Mouse (Mus musculus) retina, postnatal 7 days (tissue): ENCODE results near the gene Msantd3.

Experiments used
- DNase-seq: peaks from one replicate; pipeline ENCODE4 v3.0.0-alpha.2; 2012; ENCODE audit warnings: low read depth, low spot score

Msantd3 gene

DNA sequence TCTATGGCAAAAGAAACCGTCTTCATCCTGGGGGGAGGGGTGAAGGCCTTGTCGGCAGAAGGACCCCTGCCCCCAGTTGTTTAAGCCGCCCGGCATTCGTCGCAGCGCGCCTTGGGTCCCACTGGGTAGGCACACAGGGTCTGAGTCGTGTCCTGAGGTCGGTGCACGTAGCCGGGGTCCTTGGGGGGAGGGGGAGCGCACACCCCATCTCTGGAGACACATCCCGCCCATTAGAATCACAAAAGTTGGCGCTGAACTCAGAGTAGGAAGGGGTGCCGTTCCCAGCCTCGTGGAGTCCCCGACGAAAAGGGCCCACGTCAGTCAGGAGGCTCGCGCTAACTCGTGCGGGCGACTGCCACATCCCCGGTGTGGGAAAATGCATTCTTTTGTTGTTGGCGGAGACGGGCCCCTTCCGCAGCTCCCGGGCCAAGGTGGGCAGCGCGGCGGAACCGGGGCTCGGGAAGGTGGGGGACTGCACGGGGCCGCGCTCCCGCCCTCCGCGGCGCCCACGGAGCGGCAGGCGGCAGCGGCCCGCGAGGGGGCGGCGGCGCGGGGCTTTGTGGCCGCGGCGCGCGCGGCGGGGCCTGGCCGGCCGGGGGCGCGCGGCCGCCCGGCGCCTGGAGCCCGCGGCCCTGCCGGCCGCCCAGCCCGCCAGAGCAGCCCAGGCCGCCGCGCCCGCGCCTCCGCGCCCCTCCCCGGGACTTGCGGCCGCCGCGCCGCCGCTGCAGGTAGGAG is at the start of gene Msantd3:
Msantd3 (plus strand) TSS at position 95 of the 735 bp plus-strand sequence.
- peak; percentile 34 for DNase-seq

DNA sequence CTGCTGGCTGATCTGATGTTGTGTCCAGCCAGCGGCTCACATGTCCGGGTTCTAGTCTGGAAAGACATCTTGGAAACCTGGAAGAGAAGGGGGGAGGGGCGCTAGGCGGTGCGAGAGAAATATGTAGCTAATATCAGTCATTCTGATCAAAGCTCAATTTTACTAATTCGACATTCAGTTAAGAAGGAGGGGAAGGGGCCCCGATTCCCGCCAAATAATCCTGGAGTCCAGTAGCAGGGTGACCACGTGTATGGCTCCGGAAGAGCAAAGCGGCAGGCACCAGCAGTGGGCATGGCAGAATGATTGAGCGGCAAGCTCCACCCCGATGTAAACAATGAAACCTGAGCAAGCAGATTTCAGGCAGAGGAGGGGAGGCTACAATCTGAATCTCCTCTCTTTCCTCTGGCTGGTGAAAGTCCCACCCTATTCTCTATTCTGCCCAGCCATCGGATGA is 48.4 kb upstream of the Msantd3 start:
- no peak for DNase-seq

DNA sequence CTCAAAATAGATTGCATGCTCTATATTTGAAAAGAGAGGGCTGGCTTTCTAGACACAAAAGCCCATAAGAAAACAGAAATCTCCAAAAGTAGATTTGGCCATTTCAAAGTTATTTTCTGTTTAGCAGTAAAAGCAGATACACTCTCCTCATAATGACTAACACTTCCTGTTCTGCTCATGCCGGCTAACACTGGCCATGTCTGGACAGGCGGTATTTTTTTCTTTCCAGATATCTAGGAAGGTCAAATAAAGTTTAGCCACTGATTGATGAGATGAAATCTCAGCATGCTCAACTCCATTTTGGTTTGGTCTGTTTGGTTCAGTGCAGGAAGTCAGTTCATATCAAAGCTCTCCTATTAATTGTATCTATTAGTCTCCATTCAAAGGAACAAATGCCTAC is 47.2 kb upstream of the Msantd3 start:
- DNase-seq = no peak

DNA sequence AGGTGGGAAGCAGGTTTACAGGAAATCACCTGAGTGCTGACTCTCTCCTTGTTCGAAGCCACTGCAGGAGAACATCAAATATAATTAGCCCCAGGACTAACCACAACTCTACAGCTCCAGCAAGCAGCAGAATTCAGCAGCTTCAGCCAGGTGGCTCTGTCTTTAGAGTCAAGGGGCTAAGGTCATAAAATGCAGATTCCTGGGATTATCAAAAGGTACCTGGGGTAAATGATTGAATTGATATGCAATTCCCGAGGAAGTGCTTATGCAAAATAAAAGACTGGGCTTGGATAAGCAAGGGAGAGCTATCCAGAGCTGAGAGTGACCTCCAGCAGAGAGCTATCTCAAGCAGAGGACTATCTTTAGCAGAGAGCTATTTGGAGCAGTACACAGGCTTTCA is 28.9 kb upstream of the Msantd3 start:
- DNase-seq = no peak

DNA sequence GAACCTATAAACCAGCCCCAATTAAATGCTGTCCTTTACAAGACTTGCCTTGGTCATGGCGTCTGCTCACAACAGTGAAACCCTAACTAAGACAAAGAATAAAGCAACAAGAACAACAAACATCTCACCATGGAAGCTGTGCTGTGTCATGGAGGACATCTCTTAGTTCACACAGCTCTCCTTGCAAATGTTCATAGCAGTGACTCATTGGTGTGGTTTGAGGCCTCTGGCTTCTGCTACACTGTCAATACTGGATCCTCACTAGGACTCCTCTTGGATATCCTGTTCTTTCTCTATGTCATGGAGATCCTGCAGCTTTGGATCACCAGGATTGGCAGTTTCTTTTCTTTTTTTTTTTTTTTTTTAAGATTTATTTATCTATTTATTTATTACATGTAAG is 10.2 kb upstream of the Msantd3 start:
- DNase-seq = no peak

DNA sequence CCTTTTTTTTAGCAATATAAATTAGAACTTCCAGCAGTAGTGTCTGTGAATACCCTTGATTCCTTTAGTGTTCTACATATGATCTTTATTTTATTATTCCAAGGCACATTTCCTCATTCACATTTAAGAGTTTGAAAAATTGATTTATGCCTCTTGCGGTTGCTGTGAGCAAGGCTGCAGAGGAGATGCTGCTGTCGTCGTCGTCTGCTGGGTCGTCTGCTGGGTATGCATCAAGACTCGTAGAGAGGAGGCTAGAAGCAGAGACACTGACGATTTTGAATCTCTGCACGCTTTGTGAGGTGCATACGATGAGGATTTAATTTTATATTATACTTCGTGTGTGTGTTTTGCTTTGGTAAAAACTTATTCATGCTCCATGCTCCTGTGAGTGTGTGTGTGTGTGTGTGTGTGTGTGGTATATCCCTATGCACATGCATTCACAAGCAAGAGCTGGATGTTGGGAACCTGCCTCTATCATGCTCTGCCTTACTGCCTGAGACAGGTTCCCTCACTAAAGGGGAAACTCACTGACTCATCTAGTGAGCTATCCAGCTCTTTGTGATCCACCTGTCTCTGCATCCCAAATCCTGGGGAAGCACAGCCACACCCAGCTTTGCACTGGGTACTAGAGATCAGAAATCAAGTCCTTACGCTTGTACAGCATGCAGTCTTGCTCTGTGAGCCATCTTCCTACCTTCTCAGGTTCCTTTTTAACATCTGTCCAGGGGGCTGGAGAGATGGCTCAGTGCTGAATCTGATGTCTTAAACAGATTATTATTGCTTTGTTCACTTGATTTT is 7.7 kb upstream of the Msantd3 start:
- DNase-seq = no peak

DNA sequence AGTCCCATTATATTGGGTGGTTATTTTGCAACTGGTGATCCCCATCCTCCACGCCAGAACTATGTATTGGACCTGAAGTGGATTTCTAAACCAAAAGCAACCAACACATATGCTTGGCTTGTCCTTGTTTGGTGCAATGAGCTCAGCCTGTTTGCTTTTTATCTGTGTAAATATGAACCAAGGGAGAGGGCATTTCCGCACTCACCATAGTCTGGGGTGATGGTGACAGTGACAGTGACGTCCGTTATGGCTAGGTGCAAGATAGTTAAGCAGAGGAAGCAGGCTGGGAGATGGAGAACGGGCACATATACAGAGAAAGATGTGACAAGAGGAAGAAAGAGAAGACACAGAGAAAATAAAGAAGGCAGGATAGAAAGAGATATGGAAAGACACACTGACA is 3.5 kb upstream of the Msantd3 start:
- DNase-seq = no peak

DNA sequence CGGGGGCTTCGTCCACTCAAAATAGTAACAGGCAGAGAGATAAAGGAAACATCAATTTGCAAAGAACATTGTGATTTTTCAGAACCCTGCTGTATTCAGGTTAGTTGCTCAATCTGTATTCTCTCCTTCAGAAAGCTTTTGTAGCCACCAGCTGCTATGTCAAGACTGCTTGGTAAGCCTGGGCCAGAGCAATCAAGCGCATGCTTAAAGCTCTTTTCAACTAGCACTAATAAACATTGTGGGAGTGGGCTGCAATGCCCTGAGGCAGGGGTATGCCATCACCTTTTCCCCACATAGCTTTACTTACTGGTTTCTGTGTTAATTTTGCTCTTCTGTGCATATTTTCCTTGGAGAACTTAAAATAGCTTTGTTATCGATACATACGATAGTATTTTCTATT is 2.7 kb upstream of the Msantd3 start:
- DNase-seq = no peak

DNA sequence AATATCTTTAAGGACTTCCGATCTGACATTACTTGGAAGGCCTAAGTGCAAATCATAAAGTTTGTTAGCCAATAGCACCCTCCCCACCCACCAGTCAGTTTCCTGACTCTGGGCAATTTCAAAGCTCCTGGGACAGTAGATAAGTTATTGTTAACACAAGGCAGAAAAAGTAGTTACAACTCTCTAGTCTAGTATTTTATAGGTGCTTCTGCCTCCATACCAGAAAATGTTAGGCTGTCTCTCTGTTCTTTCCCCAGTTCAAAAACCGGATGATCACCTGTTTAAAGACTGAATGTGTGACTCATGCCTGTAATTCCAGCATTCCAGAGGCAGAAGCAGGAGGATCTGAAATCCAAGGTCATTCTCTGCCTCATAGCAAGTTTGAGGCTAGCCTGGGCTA is 1.2 kb upstream of the Msantd3 start:
- DNase-seq = no peak

DNA sequence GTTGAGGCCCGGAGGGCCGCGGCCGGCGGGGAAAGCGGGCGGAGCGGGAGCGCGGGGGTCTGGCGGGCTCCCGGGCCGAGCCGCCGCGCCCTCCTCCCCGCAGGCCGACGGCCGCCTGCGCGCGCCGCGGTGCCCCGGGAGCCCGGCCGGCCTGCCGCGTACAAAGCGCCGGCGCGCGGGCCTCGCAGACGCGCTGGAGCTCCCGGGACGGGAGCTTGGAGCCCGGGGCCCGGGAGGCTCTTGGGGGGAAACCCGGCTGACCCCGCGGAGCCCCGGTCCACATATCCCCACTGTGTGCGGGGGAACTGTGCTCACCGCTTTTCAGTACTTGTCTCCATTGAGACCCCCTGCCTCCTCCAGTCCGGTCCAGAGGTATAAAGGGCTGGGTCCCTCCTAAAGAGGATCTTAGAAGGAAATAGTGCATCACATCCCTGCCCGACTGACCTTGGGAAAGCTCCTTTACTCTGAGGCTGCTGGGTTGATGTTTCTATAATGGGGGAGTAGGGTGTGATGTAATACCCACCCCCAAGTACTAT is 909 bp downstream of the Msantd3 start:
- peak; percentile 20 for DNase-seq

DNA sequence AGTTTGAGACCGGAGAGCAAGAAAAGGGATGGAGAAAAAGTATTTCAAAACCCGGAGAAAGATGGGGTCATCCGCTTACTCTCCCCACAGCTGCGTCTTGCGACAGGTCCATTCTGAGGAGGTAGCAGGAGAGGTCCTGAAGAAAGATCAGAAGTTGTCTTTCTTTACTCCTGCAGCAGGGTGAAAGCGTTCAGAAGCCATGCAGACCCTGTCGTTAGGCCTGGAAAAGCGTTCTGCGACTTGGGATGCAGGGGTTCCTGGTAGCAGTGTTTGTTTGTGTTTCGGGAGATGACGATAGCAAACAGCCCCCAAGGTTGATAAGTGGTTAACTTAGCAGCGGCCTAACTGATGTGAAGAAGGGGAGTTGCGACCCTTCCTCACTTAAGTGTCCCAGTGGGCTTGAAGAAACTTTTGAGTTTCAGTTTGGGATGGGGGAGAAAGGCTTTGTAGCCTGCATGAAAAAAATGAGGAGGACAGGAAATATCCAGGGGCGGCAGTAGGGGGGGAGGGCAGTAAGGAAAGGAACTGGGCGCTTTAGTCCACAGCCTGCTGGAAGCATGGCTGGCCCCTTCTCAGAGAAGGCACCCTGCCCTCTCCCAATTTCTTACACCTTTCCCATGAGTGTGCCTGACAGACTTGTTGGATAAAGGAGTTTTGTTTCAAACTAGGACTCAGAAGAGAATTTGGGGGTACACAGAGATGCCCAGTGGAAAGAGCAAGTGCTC is 2.0 kb downstream of the Msantd3 start:
- DNase-seq = no peak

DNA sequence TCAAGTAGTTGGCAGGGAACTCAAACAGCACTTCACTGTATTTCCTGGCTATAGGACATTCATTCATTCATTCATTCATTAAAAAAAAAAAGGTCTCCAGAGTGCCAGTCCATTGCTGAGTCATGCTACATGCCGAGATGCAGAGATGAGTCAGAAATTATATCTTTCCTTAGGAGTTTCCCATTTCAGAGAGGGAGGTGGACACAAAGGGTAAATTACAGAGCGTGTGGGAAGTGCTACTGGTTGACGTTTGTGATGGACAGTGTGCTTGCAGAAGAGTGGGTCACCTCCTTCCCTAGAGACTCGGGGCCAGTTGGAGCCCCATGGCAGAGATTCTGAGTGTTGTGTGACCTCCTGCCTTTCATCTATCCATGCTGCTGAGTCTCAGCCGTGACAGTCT is 2.6 kb downstream of the Msantd3 start:
- DNase-seq = no peak

DNA sequence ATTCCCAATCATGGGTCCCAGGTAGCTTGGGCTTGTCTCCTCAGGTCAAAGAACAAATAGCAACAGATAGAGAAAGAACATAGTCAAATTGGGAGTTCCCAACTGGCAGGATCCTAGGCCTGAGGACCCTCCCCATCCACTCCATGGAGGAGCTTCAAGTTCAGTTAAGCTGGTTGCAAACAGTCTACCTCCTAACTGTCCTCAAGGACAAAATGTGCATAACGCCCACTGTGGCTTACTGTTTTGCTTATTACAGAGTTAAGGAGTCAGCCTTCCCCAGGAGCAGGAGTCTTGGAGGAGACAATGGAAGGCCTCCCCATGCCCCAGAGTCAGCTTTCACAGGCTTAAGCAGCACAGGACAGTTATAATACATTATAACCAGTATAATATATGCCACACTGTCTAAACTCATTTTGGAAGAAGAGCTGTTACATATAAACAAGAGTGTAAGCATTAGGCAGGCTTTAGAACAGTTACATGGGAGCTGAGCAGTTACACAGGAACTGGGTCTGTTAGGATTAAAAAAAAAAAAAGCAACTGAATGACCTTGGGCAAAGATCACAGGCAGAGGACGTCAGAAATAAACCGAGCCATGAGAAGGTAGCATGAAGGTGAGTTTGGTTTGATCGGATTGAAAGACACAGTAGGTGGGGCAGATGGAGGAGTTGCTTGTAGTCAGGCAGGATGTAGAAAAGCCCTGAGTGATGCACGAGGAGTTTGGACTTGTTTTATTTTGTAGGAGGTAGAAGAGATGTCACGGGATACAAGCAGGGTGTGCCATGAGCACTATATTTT is 3.5 kb downstream of the Msantd3 start:
- DNase-seq = no peak

DNA sequence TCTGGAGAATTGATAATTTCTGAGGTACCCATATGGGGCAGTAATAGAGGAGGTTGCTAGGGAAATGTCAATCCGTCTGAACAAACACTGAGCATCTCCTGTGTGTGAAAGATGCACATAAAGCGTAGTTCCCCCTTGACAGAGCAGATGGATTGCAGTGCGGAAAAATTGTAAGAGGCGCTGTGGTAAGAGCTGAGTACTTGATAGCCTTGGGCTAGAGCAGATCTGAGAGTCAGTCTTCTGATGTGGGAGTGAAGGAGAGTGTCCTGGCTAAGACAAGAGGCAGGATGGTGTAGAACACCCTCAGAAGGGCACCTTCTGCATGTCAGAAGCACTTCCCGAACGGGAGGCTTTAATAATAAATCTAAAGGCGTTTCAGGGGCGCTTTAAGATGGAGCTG is 4.4 kb downstream of the Msantd3 start:
- DNase-seq = no peak

DNA sequence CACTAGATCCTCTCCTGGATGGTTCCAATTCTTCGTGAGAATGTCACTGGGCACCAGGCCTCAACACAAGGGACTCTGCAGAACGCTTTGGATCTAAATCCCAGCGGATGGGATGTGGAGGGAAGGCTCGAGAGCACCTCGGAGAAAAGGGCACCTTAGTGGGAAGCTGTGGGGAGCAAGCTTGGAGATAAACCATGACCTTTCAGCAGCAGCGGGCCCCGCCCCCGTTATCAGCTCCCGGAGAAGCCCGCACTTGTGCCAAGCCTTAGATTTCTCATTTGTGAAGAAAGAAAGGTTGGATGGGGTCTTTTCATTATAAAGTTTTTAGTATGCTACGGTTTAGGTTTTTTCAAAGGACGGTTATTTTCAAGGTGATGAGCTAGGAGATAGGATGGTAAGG is 6.2 kb downstream of the Msantd3 start:
- DNase-seq = no peak

DNA sequence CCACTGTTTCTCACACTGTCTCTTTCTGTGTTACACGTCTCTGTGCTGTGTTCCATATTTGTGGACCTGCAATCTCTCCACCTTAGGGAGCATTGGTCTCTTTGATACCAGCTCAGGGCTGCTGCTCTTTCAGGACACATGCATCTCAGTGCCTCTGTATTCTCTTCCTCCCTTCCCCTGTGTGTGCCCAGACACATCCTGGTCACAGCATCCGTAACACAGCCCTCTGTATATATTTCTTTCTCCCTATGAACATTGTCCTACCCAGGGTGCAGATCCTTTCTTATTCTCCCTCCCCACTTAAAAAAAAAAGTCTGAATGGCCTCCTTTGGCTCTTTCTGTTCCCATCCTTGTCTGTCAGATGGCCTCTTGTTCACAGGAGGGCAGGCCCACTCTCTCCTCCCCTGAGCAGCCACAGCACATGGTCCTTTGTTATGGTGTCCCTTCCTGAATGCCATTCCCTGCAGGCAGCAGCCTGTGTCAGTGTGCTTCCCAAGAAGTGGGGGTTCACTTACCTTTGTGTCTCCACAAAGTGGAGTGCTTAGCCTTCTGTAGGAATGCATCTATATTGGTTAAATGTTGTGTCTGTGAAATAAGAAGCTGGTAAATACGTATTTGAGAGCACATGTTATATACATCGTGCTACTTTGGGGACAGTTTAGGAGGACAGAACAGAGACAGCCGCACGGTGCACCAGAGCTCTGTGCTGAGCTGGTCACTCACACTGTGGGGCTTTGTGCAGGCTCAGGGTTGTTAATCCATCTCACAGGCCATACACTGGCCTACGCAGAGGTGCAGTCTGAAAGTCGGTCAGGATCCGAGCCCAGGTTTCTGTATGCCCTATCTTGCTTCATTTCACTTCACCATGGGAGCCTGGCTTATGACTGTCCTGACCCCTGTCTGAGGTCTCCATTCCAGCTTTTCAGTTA is 7.1 kb downstream of the Msantd3 start:
- no peak for DNase-seq

DNA sequence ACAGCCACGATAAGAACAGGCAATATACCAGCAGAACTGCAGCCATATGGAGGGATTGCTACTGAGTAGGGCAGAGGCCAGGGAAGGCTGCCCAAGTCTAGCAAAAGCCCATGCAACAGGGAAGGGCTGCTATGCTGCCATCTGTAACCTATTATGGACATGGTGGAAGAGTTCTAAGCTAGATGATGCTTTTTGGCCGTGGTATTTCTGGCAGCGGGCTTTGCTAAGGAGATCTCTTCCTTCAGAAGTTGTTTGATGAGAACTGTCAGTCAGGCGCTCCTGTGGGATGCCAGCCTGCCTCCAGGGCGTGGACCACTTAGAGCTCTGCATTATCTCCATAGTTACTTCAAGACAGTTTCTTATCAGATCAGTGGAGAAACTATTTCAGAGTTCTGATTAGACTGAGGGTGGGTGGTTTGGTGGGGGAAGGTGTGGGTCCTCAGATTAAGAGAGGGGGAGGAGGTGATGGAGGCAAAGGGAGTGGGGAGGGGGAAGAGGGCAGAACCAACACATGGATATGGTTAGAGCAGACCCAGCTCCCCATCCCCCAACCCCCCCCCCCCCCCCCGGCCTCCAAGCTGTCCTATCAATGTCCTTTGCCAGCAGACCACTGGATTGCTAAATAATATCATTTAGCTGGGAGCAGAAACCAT is 8.8 kb downstream of the Msantd3 start:
- DNase-seq = no peak

DNA sequence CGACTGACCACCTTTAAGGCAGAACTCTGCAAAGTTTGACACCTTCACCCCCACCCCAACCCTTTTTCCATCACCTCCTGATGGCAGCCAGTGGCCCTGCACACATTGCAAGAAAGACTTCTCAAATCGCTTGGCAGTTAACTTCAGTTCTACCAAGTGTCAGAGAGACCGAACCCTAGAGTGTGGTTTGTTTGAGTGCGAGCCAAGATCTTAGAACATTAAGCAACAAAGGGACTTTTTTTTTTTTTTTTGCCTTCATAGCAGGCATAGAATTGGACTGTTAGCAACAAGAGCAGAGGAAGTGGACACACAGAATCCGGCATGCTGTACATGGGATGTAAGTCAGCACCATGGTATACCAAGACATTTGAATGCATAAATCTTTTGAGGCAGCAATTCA is 9.9 kb downstream of the Msantd3 start:
- DNase-seq = no peak

DNA sequence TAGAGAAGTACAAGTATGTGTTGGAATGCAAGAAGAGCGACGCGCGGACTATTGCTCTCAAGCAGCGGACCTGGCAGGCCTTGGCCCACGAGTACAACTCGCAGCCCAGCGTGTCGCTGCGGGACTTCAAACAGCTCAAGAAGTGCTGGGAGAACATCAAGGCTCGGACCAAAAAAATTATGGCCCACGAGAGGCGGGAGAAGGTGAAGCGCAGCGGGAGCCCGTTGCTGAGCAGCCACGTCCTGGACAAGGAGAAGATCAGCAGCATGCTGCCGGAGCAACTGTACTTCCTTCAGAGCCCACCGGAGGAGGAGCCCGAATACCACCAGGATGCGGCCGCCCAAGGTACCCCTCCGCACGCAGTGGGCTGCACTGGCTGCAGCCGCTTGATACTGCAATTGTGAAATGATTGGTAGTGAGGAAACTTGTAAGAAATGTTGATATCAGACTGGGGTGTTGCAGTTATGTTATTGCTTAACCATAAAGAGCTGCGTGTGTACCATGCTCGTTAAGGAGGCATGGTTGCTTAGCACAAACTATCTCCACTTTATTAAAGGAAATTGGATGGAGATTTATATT is 12.8 kb downstream of the Msantd3 start:
- DNase-seq = no peak
